Mouse (Mus musculus) kidney, postnatal 0 days (tissue): ENCODE results near the gene Bnc1. TPM values are rescaled to one million over a fixed set of nuclear protein-coding genes. Genes with fewer than 3 reads are reported as not detected.

ENCODE experiments used
- ATAC-seq: fragments of 200-750 bp; cut with Nextera tagmentation; replicated peaks from 2 replicates; pipeline ENCODE4 v1.8.0; 2017; ENCODE audit warnings: low read depth, moderate number of reproducible peaks, moderate TSS enrichment, moderate library complexity; ENCODE audit not compliant: low FRiP score
- DNase-seq: peaks from one replicate; pipeline ENCODE4 v3.0.0-alpha.2; 2016; ENCODE audit warnings: low spot score
- H3K27ac ChIP-seq: fragments of 300-500 bp; sonication (generic); 2 replicates; pipeline ENCODE4 v1.5.1; 2014; ENCODE audit warnings: mild to moderate bottlenecking
- H3K27me3 ChIP-seq: fragments of 300-500 bp; sonication (generic); 2 replicates; pipeline ENCODE4 v1.6.1; 2014; ENCODE audit warnings: low read length, mixed read lengths; ENCODE audit not compliant: insufficient read depth
- H3K36me3 ChIP-seq: fragments of 300-500 bp; sonication (generic); 2 replicates; pipeline ENCODE4 v1.6.1; 2014; ENCODE audit warnings: low read length, mixed read lengths; ENCODE audit not compliant: insufficient read depth
- H3K4me1 ChIP-seq: fragments of 300-500 bp; sonication (generic); replicated peaks from 2 replicates; pipeline ENCODE4 v1.6.1; 2014; ENCODE audit warnings: antibody characterized with exemption, low read length, mixed read lengths; ENCODE audit not compliant: insufficient read depth
- H3K4me2 ChIP-seq: fragments of 300-500 bp; sonication (generic); 2 replicates; pipeline ENCODE4 v1.6.1; 2014; ENCODE audit warnings: mild to moderate bottlenecking, low read length, moderate library complexity, mixed read lengths
- H3K4me3 ChIP-seq: fragments of 300-500 bp; sonication (generic); replicated peaks from 2 replicates; pipeline ENCODE4 v1.5.1; 2014; ENCODE audit warnings: low read depth, low read length
- H3K9ac ChIP-seq: fragments of 300-500 bp; sonication (generic); 2 replicates; pipeline ENCODE4 v1.6.1; 2014; ENCODE audit warnings: low read depth, low read length
- H3K9me3 ChIP-seq: fragments of 300-500 bp; sonication (generic); replicated peaks from 2 replicates; pipeline ENCODE4 v1.6.1; 2016; ENCODE audit warnings: low read length, inconsistent platforms, mixed read lengths
- CTCF ChIP-seq: IDR thresholded peaks from 2 replicates; pipeline ENCODE4 v1.5.1; 2016; ENCODE audit warnings: antibody characterized with exemption, low read depth, mild to moderate bottlenecking, moderate library complexity
- WGBS: fragments of 180-500 bp; shearing (Covaris S2); extraction: QIAGEN DNeasy Blood & Tissue Kit; methylation state at CpG from one replicate; pipeline ENCODE4 v1.1.7; 2014; 5-methylcytosine and 5-hydroxymethylcytosine counted together
- polyA plus RNA-seq: library from polyadenylated mRNA; unstranded; fragments of >200 nt; fragmentation: Nextera tagmentation; extraction: Ambion mirVana; gene quantifications from 2 replicates; pipeline ENCODE4 v1.2.1, GENCODE M21; 2015

The Bnc1 gene
- polyA plus RNA-seq, 1 experiment from 2014 or later: 0.04 TPM

DNA sequence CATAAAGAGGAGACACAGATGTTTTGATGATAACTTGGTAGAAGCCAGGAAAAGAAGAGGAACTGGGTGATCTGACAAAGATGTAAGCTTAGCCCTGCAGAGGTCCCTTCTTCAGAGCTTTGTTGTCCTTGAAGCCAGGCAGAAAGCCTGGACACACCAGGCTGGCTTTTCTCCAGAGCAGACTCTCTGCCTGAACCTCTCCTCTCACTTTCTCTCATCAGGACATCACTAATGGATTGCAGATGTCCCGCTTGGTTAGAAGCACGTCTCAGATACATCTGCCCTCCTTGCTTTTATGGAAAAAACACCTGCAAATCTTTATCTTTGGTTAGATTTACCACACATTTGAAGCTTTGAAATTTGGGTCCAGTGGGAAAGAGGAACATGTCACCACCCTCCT is 7.7 kb upstream of the Bnc1 start:
- no peak for TF ChIP-seq CTCF
- no peak for DNase-seq
- Histone ChIP-seq H3K9ac (no peak overlapping the region), H3K27ac (no peak overlapping the region), H3K4me1 (no peaks in the 10 kb centered on the region), H3K36me3 (no peaks in the 10 kb centered on the region), H3K27me3 (0 out of 2 replicates have a peak, but pooled peaks cover 9% of the 10 kb centered on the region), H3K4me2 (no peak overlapping the region), H3K9me3 (no peaks in the 10 kb centered on the region), H3K4me3 (no peak overlapping the region)
- no peak for ATAC-seq
- 62% methylated on average over 2 of the region's 2 CpGs for WGBS

DNA sequence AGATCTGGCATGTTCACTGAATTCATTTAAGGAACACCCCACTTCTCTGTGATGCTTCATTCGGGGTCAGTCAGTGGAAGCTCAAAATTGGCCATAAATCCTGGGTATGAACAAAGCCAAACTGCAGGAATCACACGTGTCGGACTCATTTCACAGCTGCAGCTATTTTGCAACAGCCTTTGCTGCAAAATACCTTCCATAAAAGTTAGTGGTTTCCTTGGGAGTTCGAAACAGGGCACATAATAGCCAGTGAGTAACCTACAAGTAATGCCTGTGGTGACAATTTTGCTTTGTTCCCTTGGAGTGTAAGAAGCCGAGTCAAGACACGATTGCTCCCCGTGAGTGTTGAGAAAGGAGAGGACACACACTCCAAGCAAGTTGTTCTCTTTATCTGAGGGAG is 7.3 kb upstream of the Bnc1 start:
- TF ChIP-seq CTCF: no peak
- no peak overlapping the region for H3K4me2 ChIP-seq
- 0 out of 2 replicates have a peak, but pooled peaks cover 12% of the 10 kb centered on the region for H3K27me3 ChIP-seq
- 45% methylated on average over 7 of the region's 7 CpGs for WGBS
- H3K27ac ChIP-seq: no peak overlapping the region
- H3K4me1 ChIP-seq: no peaks in the 10 kb centered on the region
- H3K9me3 ChIP-seq: no peaks in the 10 kb centered on the region
- no peaks in the 10 kb centered on the region for H3K36me3 ChIP-seq
- DNase-seq (no peak), ATAC-seq (no peak)
- no peak overlapping the region for H3K9ac ChIP-seq
- H3K4me3 ChIP-seq: no peak overlapping the region

DNA sequence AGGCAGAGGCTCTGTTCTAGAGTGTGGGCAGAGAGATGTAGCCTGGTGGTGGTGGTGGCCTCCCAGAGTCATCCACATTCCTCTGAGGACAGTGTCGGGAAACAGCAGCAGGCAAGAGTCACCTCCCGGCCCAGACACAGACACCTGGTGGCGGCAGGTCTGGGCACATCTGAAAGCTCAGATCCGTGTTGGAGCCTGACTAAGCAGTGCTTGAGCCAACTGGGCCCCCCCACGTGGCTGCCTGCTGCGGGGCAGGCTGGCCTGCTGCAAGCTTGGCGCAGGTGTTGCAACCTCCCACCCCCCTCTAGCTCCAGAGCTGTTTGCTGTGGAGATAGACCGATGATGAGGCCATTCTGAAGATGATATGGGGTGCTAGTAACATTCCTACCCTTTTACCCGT is 3.9 kb upstream of the Bnc1 start:
- no peak for DNase-seq
- H3K4me1 ChIP-seq: no peaks in the 10 kb centered on the region
- no peak overlapping the region for H3K9ac ChIP-seq
- ATAC-seq: no peak
- TF ChIP-seq CTCF: no peak
- H3K36me3 ChIP-seq: no peaks in the 10 kb centered on the region
- H3K4me3 ChIP-seq: no peak overlapping the region
- H3K9me3 ChIP-seq: no peaks in the 10 kb centered on the region
- H3K4me2 ChIP-seq: no peak overlapping the region
- 18% methylated on average over 9 of the region's 9 CpGs for WGBS
- peaks cover 41% of the 10 kb centered on the region for H3K27me3 ChIP-seq
- no peak overlapping the region for H3K27ac ChIP-seq

DNA sequence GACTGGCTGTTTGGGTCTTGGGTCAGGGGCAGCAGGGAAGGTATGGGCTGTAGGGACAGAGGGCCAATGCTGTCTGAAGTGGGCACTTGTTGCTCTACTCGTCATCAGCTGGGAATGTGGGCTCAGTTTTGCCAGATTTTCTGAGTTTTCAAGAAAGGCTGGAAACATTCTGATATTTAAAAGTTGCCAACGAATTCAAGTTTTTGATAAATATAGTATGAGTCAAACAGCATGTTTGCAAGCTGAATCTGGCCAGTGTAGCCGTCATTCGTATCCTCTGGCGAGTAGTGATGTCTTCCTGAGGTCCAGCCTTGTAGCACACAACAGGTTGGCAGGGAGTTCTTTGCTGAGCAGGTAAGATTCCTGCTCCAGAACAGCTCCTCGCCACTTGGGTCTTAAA is 3.0 kb upstream of the Bnc1 start:
- Histone ChIP-seq H3K36me3 (no peaks in the 10 kb centered on the region), H3K4me2 (no peak overlapping the region), H3K4me1 (no peaks in the 10 kb centered on the region), H3K4me3 (no peak overlapping the region), H3K9me3 (no peaks in the 10 kb centered on the region), H3K9ac (no peak overlapping the region), H3K27ac (no peak overlapping the region), H3K27me3 (peaks cover 43% of the 10 kb centered on the region)
- WGBS: 89% methylated on average over 6 of the region's 6 CpGs
- no peak for DNase-seq
- TF ChIP-seq CTCF: no peak
- no peak for ATAC-seq

DNA sequence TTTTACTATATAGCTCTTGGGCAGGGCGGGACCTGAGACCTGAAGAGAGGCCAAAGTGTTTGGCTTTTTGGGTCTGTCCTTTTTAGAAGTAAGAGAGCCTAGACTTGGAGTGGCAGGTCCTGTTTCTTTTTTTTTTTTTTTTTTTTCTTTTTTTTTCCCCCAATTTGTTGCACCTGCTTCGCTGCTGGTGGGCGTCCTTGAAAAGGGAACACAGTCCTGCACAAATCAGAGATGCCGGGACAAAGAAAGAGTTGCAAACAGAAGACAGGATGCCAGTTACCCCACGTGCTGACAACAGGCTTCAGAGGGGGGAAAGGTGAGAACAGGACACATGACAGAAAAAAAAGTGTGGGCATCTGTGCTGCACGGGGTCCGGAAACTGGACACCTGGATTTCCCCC is 1.0 kb upstream of the Bnc1 start:
- TF ChIP-seq CTCF: no peak
- H3K27ac ChIP-seq: no peak overlapping the region

DNA sequence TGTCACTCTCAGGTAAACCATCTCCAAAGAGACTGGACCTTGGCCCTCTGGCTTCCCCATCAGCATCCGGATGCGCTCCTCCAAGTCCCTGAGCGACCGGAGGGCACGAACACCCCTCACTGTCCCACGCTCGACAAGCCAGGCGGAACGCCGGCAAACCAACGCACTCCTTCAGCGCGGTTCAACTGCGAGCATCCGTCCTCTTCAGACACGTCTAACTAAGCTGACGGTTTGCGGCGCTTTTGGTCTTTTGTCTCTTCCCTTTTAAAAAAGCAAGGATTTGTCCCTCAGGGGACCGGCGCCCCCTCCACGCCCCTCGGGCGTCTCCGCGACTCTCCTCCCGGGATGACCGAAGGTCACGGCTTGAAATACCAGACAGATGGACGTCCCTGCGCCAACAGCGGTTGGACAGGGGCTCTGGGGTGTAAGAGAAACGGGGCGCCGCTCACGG is 456 bp downstream of the Bnc1 start:
- H3K9me3 ChIP-seq: no peaks in the 10 kb centered on the region
- peak overlapping the region; percentile 54 for H3K4me3 ChIP-seq
- H3K36me3 ChIP-seq: no peaks in the 10 kb centered on the region
- H3K4me2 ChIP-seq: peak overlapping the region; percentile 95
- ATAC-seq (no peak), DNase-seq (no peak)
- WGBS: under 1% methylated on average over 36 of the region's 36 CpGs
- no peak for TF ChIP-seq CTCF
- H3K27ac ChIP-seq: no peak overlapping the region
- 0 out of 2 replicates have a peak overlapping the region, but pooled peaks have one; percentile 42 for H3K9ac ChIP-seq
- H3K4me1 ChIP-seq: no peaks in the 10 kb centered on the region
- H3K27me3 ChIP-seq: peaks cover 57% of the 10 kb centered on the region

More for the DNA sequence above, 1.0 kb upstream of the Bnc1 start:
- Histone ChIP-seq H3K9me3 (no peaks in the 10 kb centered on the region), H3K36me3 (no peaks in the 10 kb centered on the region), H3K4me2 (no peak overlapping the region), H3K27me3 (peaks cover 56% of the 10 kb centered on the region), H3K4me1 (no peaks in the 10 kb centered on the region), H3K9ac (no peak overlapping the region), H3K4me3 (no peak overlapping the region)
- DNase-seq (no peak), ATAC-seq (no peak)
- 39% methylated on average over 7 of the region's 7 CpGs for WGBS

DNA sequence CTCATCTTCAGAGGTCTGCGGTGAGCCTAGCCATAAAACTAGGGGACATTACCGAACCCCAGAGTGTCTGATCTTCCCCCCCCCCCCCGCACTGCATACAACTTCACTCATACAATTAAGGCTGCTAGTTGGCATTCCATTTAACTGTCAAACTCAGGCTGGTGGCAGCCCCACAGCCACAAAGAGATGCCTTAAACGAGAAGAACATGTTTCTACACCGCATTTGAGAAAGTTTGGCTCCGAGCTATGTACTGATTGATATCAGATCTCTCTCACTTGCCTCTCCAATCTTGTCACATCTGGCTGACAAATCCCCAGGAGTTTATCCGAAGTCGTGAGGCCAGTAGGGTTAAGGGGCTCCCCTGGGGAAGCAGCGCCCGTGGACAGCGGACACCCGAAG is 976 bp downstream of the Bnc1 start:
- H3K9ac ChIP-seq: no peak overlapping the region
- 3% methylated on average over 12 of the region's 12 CpGs for WGBS
- peak overlapping the region; percentile 95; the same call in 1 of the 2 replicates for H3K4me2 ChIP-seq
- no peaks in the 10 kb centered on the region for H3K9me3 ChIP-seq
- TF ChIP-seq CTCF: no peak
- no peak for ATAC-seq
- H3K36me3 ChIP-seq: no peaks in the 10 kb centered on the region
- H3K4me3 ChIP-seq: peak overlapping the region; percentile 54
- H3K4me1 ChIP-seq: no peaks in the 10 kb centered on the region
- no peak overlapping the region for H3K27ac ChIP-seq
- H3K27me3 ChIP-seq: peaks cover 57% of the 10 kb centered on the region
- DNase-seq: no peak
